Mouse (Mus musculus) erythroblast, adult 5-6 weeks (primary cell): ENCODE measurements around the gene Tox4. TPM values are rescaled to one million over a fixed set of nuclear protein-coding genes. Genes with fewer than 3 reads are reported as not detected.

ENCODE experiments used
- total RNA-seq, 2 experiments: library from RNA; stranded (forward) in 1 of 2; stranded (reverse) in 1 of 2; fragments of 150-400 nt in 1 of 2; fragments of 200-764, 138-1000 nt in 1 of 2; gene quantifications; 2 replicates each; pipeline versions ENCODE4 v1.2.3 to v1.2.4; 2015 to 2017; ENCODE audit warnings: low replicate concordance in 2 of 2

The Tox4 gene
- total RNA-seq, 2 experiments from 2014 or later: 16.0 to 16.3 TPM

Other genes with a start within 250 kb of the Tox4 start
- gene Olfr221, start 236.7 kb upstream of the Tox4 start, total RNA-seq (2015; ENCODE audit: low replicate concordance): not detected in 2 replicates
- gene Olfr221, start 236.7 kb upstream of the Tox4 start, total RNA-seq (2017; ENCODE audit: low replicate concordance): 0.56 TPM in 1 of 2 replicates, not detected in the other
- 143 and 152 TPM in 2 replicates for gene Hnrnpc, start 175.1 kb upstream of the Tox4 start, total RNA-seq (2015; ENCODE audit: low replicate concordance)
- 197 and 275 TPM in 2 replicates for gene Hnrnpc, start 175.1 kb upstream of the Tox4 start, total RNA-seq (2017; ENCODE audit: low replicate concordance)
- gene Rpgrip1, start 168.4 kb upstream of the Tox4 start, total RNA-seq (2015; ENCODE audit: low replicate concordance): 1.3 TPM in 1 of 2 replicates, not detected in the other
- gene Rpgrip1, start 168.4 kb upstream of the Tox4 start, total RNA-seq (2017; ENCODE audit: low replicate concordance): 3.2 and 4.6 TPM in 2 replicates
- 30.0 and 32.0 TPM in 2 replicates for gene Supt16, start 81.7 kb upstream of the Tox4 start, total RNA-seq (2015; ENCODE audit: low replicate concordance)
- gene Supt16, start 81.7 kb upstream of the Tox4 start, total RNA-seq (2017; ENCODE audit: low replicate concordance): 76.2 and 103 TPM in 2 replicates
- 21.1 and 51.1 TPM in 2 replicates for gene Chd8, start 21.4 kb upstream of the Tox4 start, total RNA-seq (2015; ENCODE audit: low replicate concordance)
- 22.7 and 42.8 TPM in 2 replicates for gene Chd8, start 21.4 kb upstream of the Tox4 start, total RNA-seq (2017; ENCODE audit: low replicate concordance)
- gene Rab2b, start 399 bp downstream of the Tox4 start, total RNA-seq (2015; ENCODE audit: low replicate concordance): 6.7 and 10.8 TPM in 2 replicates
- gene Rab2b, start 399 bp downstream of the Tox4 start, total RNA-seq (2017; ENCODE audit: low replicate concordance): 1.3 and 4.3 TPM in 2 replicates
- gene Mettl3, start 26.0 kb downstream of the Tox4 start, total RNA-seq (2015; ENCODE audit: low replicate concordance): 6.7 and 22.4 TPM in 2 replicates
- gene Mettl3, start 26.0 kb downstream of the Tox4 start, total RNA-seq (2017; ENCODE audit: low replicate concordance): 7.2 and 13.8 TPM in 2 replicates
- not detected in 2 replicates for gene Sall2, start 49.6 kb downstream of the Tox4 start, total RNA-seq (2015; ENCODE audit: low replicate concordance)
- gene Sall2, start 49.6 kb downstream of the Tox4 start, total RNA-seq (2017; ENCODE audit: low replicate concordance): 0.26 TPM in 1 of 2 replicates, not detected in the other
- gene Olfr1513, start 77.3 kb downstream of the Tox4 start, total RNA-seq (2015; ENCODE audit: low replicate concordance): not detected in 2 replicates
- gene Olfr1513, start 77.3 kb downstream of the Tox4 start, total RNA-seq (2017; ENCODE audit: low replicate concordance): not detected in 2 replicates
- not detected in 2 replicates for gene Olfr1512, start 100.0 kb downstream of the Tox4 start, total RNA-seq (2015; ENCODE audit: low replicate concordance)
- gene Olfr1512, start 100.0 kb downstream of the Tox4 start, total RNA-seq (2017; ENCODE audit: low replicate concordance): not detected in 2 replicates
- gene Olfr1511, start 118.2 kb downstream of the Tox4 start, total RNA-seq (2015; ENCODE audit: low replicate concordance): not detected in 2 replicates
- gene Olfr1511, start 118.2 kb downstream of the Tox4 start, total RNA-seq (2017; ENCODE audit: low replicate concordance): not detected in 2 replicates
- gene Olfr1510, start 135.2 kb downstream of the Tox4 start, total RNA-seq (2015; ENCODE audit: low replicate concordance): not detected in 2 replicates
- gene Olfr1510, start 135.2 kb downstream of the Tox4 start, total RNA-seq (2017; ENCODE audit: low replicate concordance): not detected in 2 replicates
- not detected in 2 replicates for gene Olfr1509, start 163.8 kb downstream of the Tox4 start, total RNA-seq (2015; ENCODE audit: low replicate concordance)
- gene Olfr1509, start 163.8 kb downstream of the Tox4 start, total RNA-seq (2017; ENCODE audit: low replicate concordance): not detected in 2 replicates
- gene Olfr1508, start 188.3 kb downstream of the Tox4 start, total RNA-seq (2015; ENCODE audit: low replicate concordance): not detected in 2 replicates
- not detected in 2 replicates for gene Olfr1508, start 188.3 kb downstream of the Tox4 start, total RNA-seq (2017; ENCODE audit: low replicate concordance)
- not detected in 2 replicates for gene Olfr1507, start 216.6 kb downstream of the Tox4 start, total RNA-seq (2015; ENCODE audit: low replicate concordance)
- not detected in 2 replicates for gene Olfr1507, start 216.6 kb downstream of the Tox4 start, total RNA-seq (2017; ENCODE audit: low replicate concordance)